Mouse (Mus musculus) lung, embryonic 16.5 days (tissue): ENCODE measurements around the gene Cdh23. TPM values are rescaled to one million over a fixed set of nuclear protein-coding genes. Genes with fewer than 3 reads are reported as not detected.

Experiments
- ATAC-seq: fragments of 200-750 bp; cut with Nextera tagmentation; 2 replicates; pipeline ENCODE4 v1.8.0; 2017; ENCODE audit warnings: low read depth, mild to moderate bottlenecking, moderate library complexity
- H3K27ac ChIP-seq: fragments of 300-500 bp; sonication (generic); 2 replicates; pipeline ENCODE4 v1.5.1; 2014; ENCODE audit warnings: mild to moderate bottlenecking, control low read depth, low read length
- H3K27me3 ChIP-seq: fragments of 300-500 bp; sonication (generic); 2 replicates; pipeline ENCODE4 v1.6.1; 2014; ENCODE audit warnings: low read depth, low read length, mixed read lengths; ENCODE audit not compliant: control insufficient read depth, insufficient read depth
- H3K36me3 ChIP-seq: fragments of 300-500 bp; sonication (generic); 2 replicates; pipeline ENCODE4 v1.6.1; 2014; ENCODE audit warnings: low read length; ENCODE audit not compliant: control insufficient read depth, insufficient read depth
- H3K4me1 ChIP-seq: fragments of 300-500 bp; sonication (generic); replicated peaks from 2 replicates; pipeline ENCODE4 v1.6.1; 2014; ENCODE audit warnings: low read length, mixed read lengths; ENCODE audit not compliant: control insufficient read depth, insufficient read depth
- H3K4me2 ChIP-seq: fragments of 300-500 bp; sonication (generic); 2 replicates; pipeline ENCODE4 v1.6.1; 2014; ENCODE audit warnings: low read depth, low read length, control low read depth
- H3K4me3 ChIP-seq: fragments of 300-500 bp; sonication (generic); 2 replicates; pipeline ENCODE4 v1.5.1; 2014; ENCODE audit warnings: mild to moderate bottlenecking, low read length, control low read depth
- H3K9ac ChIP-seq: fragments of 300-500 bp; sonication (generic); 2 replicates; pipeline ENCODE4 v1.6.1; 2014; ENCODE audit warnings: low read length, control low read depth
- H3K9me3 ChIP-seq: fragments of 300-500 bp; sonication (generic); 2 replicates; pipeline ENCODE4 v1.6.1; 2016; ENCODE audit warnings: low read length; ENCODE audit not compliant: control insufficient read depth
- WGBS: fragments of 180-500 bp; shearing (Covaris S2); extraction: QIAGEN DNeasy Blood & Tissue Kit; methylation state at CpG from one replicate; pipeline ENCODE4 v1.1.7; 2014; 5-methylcytosine and 5-hydroxymethylcytosine counted together
- polyA plus RNA-seq: library from polyadenylated mRNA; unstranded; fragments of >200 nt; fragmentation: Nextera tagmentation; extraction: Ambion mirVana; gene quantifications from 2 replicates; pipeline ENCODE4 v1.2.1, GENCODE M21; 2015

Gene Cdh23
- polyA plus RNA-seq, 1 experiment from 2014 or later, result 0.34 TPM

- 54% methylated on average over 9 of the region's 9 CpGs for WGBS
These were observed 61.9 kb downstream of the Cdh23 start for GRCm38 (mm10) chr10:60634391-60634790.

GRCm38 (mm10) chr10:60626086-60626485, 70.2 kb downstream of the Cdh23 start:
- no peak for ATAC-seq
- WGBS, result 57% methylated on average over 5 of the region's 5 CpGs
- Histone ChIP-seq H3K9me3 (peaks cover 9% of the 10 kb centered on the region), H3K4me1 (no peaks in the 10 kb centered on the region), H3K4me3 (no peak overlapping the region), H3K27me3 (no peaks in the 10 kb centered on the region), H3K27ac (no peak overlapping the region), H3K9ac (no peak overlapping the region), H3K36me3 (no peaks in the 10 kb centered on the region), H3K4me2 (no peak overlapping the region)

More at GRCm38 (mm10) chr10:60634391-60634790, 61.9 kb downstream of the Cdh23 start:
- H3K4me3 ChIP-seq, result no peak overlapping the region
- no peaks in the 10 kb centered on the region for H3K36me3 ChIP-seq
- no peak overlapping the region for H3K9ac ChIP-seq
- no peak for ATAC-seq
- H3K27me3 ChIP-seq, result no peaks in the 10 kb centered on the region
- no peak overlapping the region for H3K27ac ChIP-seq
- H3K9me3 ChIP-seq, result peaks cover 3% of the 10 kb centered on the region
- no peaks in the 10 kb centered on the region for H3K4me1 ChIP-seq
- no peak overlapping the region for H3K4me2 ChIP-seq

- H3K4me1 ChIP-seq, result no peaks in the 10 kb centered on the region
- no peak overlapping the region for H3K4me3 ChIP-seq
- WGBS, result 72% methylated on average over 3 of the region's 3 CpGs
- H3K9ac ChIP-seq, result no peak overlapping the region
- no peak overlapping the region for H3K27ac ChIP-seq
- H3K27me3 ChIP-seq, result no peaks in the 10 kb centered on the region
- no peaks in the 10 kb centered on the region for H3K36me3 ChIP-seq
- ATAC-seq, result no peak
- H3K9me3 ChIP-seq, result peaks cover 9% of the 10 kb centered on the region
- H3K4me2 ChIP-seq, result no peak overlapping the region
These were observed 70.8 kb downstream of the Cdh23 start for GRCm38 (mm10) chr10:60625511-60625910.

GRCm38 (mm10) chr10:60624945-60625344, 71.3 kb downstream of the Cdh23 start:
- Histone ChIP-seq H3K9me3 (peaks cover 9% of the 10 kb centered on the region), H3K27me3 (no peaks in the 10 kb centered on the region), H3K9ac (no peak overlapping the region), H3K36me3 (no peaks in the 10 kb centered on the region), H3K4me2 (no peak overlapping the region), H3K4me1 (no peaks in the 10 kb centered on the region), H3K4me3 (no peak overlapping the region), H3K27ac (no peak overlapping the region)
- ATAC-seq, result no peak
- WGBS, result 29% methylated on average over 3 of the region's 3 CpGs

GRCm38 (mm10) chr10:60624217-60624708, 72.0 kb downstream of the Cdh23 start:
- no peaks in the 10 kb centered on the region for H3K4me1 ChIP-seq
- H3K9ac ChIP-seq, result no peak overlapping the region
- no peak for ATAC-seq
- H3K4me2 ChIP-seq, result no peak overlapping the region
- no peaks in the 10 kb centered on the region for H3K27me3 ChIP-seq
- H3K36me3 ChIP-seq, result no peaks in the 10 kb centered on the region
- peaks cover 4% of the 10 kb centered on the region for H3K9me3 ChIP-seq
- H3K4me3 ChIP-seq, result no peak overlapping the region
- WGBS, result 31% methylated on average over 14 of the region's 14 CpGs
- no peak overlapping the region for H3K27ac ChIP-seq

- WGBS, result 48% methylated on average over 12 of the region's 12 CpGs
- Histone ChIP-seq H3K9me3 (no peaks in the 10 kb centered on the region), H3K4me3 (no peak overlapping the region), H3K9ac (no peak overlapping the region), H3K27me3 (no peaks in the 10 kb centered on the region), H3K4me1 (no peaks in the 10 kb centered on the region), H3K4me2 (no peak overlapping the region), H3K36me3 (no peaks in the 10 kb centered on the region), H3K27ac (no peak overlapping the region)
- ATAC-seq, result no peak
These were observed 73.5 kb downstream of the Cdh23 start for GRCm38 (mm10) chr10:60622836-60623235.

GRCm38 (mm10) chr10:60621470-60622170, 74.7 kb downstream of the Cdh23 start:
- H3K27ac ChIP-seq, result no peak overlapping the region
- ATAC-seq, result no peak
- H3K4me3 ChIP-seq, result no peak overlapping the region
- H3K27me3 ChIP-seq, result no peaks in the 10 kb centered on the region
- H3K4me1 ChIP-seq, result no peaks in the 10 kb centered on the region
- no peak overlapping the region for H3K9ac ChIP-seq
- 87% methylated on average over 8 of the region's 8 CpGs for WGBS
- H3K9me3 ChIP-seq, result no peaks in the 10 kb centered on the region
- no peak overlapping the region for H3K4me2 ChIP-seq
- H3K36me3 ChIP-seq, result no peaks in the 10 kb centered on the region

GRCm38 (mm10) chr10:60615898-60616297, 80.4 kb downstream of the Cdh23 start:
- H3K9me3 ChIP-seq, result no peaks in the 10 kb centered on the region
- H3K27ac ChIP-seq, result no peak overlapping the region
- H3K9ac ChIP-seq, result no peak overlapping the region
- no peaks in the 10 kb centered on the region; the same call in 1 of the 2 replicates for H3K27me3 ChIP-seq
- H3K4me1 ChIP-seq, result no peaks in the 10 kb centered on the region
- ATAC-seq, result no peak
- 64% methylated on average over 5 of the region's 5 CpGs for WGBS
- no peak overlapping the region for H3K4me2 ChIP-seq
- H3K36me3 ChIP-seq, result no peaks in the 10 kb centered on the region
- no peak overlapping the region for H3K4me3 ChIP-seq

- H3K9ac ChIP-seq, result no peak overlapping the region
- H3K4me3 ChIP-seq, result no peak overlapping the region
- no peaks in the 10 kb centered on the region; the same call in 1 of the 2 replicates for H3K27me3 ChIP-seq
- no peak overlapping the region for H3K27ac ChIP-seq
- no peaks in the 10 kb centered on the region for H3K4me1 ChIP-seq
- H3K9me3 ChIP-seq, result no peaks in the 10 kb centered on the region
- no peak overlapping the region for H3K4me2 ChIP-seq
- no peaks in the 10 kb centered on the region for H3K36me3 ChIP-seq
- 23% methylated on average over 5 of the region's 5 CpGs for WGBS
- ATAC-seq, result no peak
These were observed 83.4 kb downstream of the Cdh23 start for GRCm38 (mm10) chr10:60612893-60613292.
